Mouse (Mus musculus): ENCODE measurements around the gene Jaml. TPM values are rescaled to one million over a fixed set of nuclear protein-coding genes. Genes with fewer than 3 reads are reported as not detected.

The Jaml gene
- polyA plus RNA-seq, 1 experiment from 2014 or later: 0.51 TPM

DNA sequence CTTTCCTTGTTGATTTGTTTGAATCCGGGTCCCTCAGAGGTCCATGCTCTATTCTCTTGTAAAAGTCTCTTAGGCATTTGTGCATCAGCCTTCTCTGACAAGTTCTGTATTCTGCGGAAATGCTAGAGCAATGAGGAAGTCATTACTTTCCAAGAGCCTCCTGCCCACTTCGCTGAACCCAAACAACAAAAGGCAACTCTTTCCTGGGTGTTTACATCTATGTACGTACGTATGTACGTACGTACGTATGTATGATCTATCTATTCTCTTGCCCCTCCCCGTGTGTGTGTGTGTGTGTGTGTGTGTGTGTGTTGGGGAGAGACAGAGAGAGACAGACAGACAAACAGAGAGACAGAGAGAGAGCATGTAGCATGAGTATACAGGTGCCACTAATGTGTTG, 37.8 kb downstream of the Jaml start:
- H3K9me3 ChIP-seq: no peaks in the 10 kb centered on the region
- peaks cover 28% of the 10 kb centered on the region for H3K4me1 ChIP-seq (replicated peaks)
- peaks cover 17% of the 10 kb centered on the region; the same call in 1 of the 2 replicates for H3K27me3 ChIP-seq
- H3K4me3 ChIP-seq (replicated peaks): no peak overlapping the region
- H3K36me3 ChIP-seq: no peaks in the 10 kb centered on the region
- no peak overlapping the region for H3K4me2 ChIP-seq (replicated peaks)
- WGBS: 73% methylated on average over 9 of the region's 9 CpGs
- no peak for ATAC-seq
- H3K9ac ChIP-seq (replicated peaks): no peak overlapping the region
- no peak overlapping the region for H3K27ac ChIP-seq

GRCm38 (mm10) chr9:45117741-45118431, 38.9 kb downstream of the Jaml start, which contains the start of gene Scn2b:
Gene Scn2b, plus strand, starts transcription at chr9:45117782.
- peaks cover 17% of the 10 kb centered on the region; the same call in 1 of the 2 replicates for H3K27me3 ChIP-seq
- peak; percentile 51 for ATAC-seq

DNA sequence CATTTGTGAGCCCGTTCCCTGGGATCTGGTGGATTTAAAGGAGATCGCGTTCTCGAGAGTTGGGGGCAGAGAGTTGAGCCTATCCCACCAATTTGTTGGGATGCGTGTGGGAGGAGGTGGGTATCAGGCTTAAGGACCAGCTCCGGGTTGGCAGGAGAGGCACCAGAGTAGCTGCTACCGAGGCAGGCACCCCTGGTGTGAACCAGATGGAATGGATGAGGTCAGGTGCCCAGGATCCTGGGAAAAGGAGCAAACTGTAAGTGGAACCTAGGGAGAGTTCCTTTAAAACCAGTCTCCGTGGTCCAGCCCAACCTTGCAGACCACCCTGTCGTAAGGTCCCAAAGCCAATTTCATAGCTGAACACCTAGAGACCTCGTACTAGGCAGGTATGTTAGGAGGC, 39.6 kb downstream of the Jaml start:
- 27% methylated on average over 10 of the region's 10 CpGs for WGBS
- Histone ChIP-seq H3K36me3 (no peaks in the 10 kb centered on the region), H3K4me3 (replicated peaks) (peak overlapping the region; percentile 54), H3K4me1 (replicated peaks) (peaks cover 36% of the 10 kb centered on the region), H3K27ac (no peak overlapping the region), H3K9me3 (no peaks in the 10 kb centered on the region), H3K9ac (replicated peaks) (peak overlapping the region; percentile 89), H3K27me3 (peaks cover 17% of the 10 kb centered on the region; the same call in 1 of the 2 replicates), H3K4me2 (replicated peaks) (peak overlapping the region; percentile 75)
- no peak for ATAC-seq

More at GRCm38 (mm10) chr9:45117741-45118431, 38.9 kb downstream of the Jaml start, which contains the start of gene Scn2b:
- Histone ChIP-seq H3K9me3 (no peaks in the 10 kb centered on the region), H3K4me1 (replicated peaks) (peaks cover 36% of the 10 kb centered on the region), H3K9ac (replicated peaks) (peak within 1 kb of the TSS; percentile 89), H3K27ac (peak within 1 kb of the TSS; percentile 84), H3K4me3 (replicated peaks) (peak within 1 kb of the TSS; percentile 54), H3K36me3 (no peaks in the 10 kb centered on the region), H3K4me2 (replicated peaks) (peak within 1 kb of the TSS; percentile 75)
- 1% methylated on average over 13 of the region's 13 CpGs for WGBS

GRCm38 (mm10) chr9:45119316-45119953, 40.5 kb downstream of the Jaml start:
- Histone ChIP-seq H3K9me3 (no peaks in the 10 kb centered on the region), H3K27ac (no peak overlapping the region), H3K4me1 (replicated peaks) (peaks cover 36% of the 10 kb centered on the region), H3K4me3 (replicated peaks) (peak overlapping the region; percentile 54; the same call in 1 of the 2 replicates), H3K36me3 (no peaks in the 10 kb centered on the region), H3K4me2 (replicated peaks) (peak overlapping the region; percentile 75), H3K9ac (replicated peaks) (peak overlapping the region; percentile 89; the same call in 1 of the 2 replicates), H3K27me3 (peaks cover 17% of the 10 kb centered on the region; the same call in 1 of the 2 replicates)
- no peak for ATAC-seq
- 95% methylated on average over 8 of the region's 8 CpGs for WGBS

DNA sequence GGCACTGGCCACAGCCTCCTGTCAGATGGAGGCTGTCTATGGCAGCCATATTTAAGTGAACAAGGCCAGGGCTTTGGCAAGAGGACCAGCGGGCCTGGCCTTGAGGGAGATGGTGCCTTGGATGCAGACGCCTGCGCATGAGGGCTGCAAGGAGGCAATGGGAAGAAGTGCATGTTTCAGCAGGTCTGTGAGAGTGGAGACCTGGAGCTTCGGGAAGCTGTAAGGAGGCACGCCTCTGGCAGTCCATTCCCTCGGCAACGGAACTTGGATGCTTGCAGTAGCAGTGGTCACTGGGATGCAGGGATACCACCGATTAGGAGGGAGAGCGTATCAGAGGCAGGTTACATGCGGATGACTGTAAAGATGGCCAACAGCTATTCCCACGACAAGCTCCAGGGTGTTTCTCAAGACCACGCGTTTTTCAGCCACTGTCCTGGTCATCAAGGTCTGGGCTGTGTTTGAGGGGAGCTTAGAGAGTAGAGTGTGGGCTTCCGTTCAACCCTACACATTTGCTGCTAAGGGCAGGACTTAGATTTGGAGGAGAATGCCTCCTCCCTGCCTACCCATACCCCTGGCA, 41.1 kb downstream of the Jaml start:
- Histone ChIP-seq H3K9me3 (no peaks in the 10 kb centered on the region), H3K36me3 (peaks cover under 1% of the 10 kb centered on the region; the same call in 1 of the 2 replicates), H3K4me1 (replicated peaks) (peaks cover 36% of the 10 kb centered on the region), H3K4me2 (replicated peaks) (no peak overlapping the region), H3K4me3 (replicated peaks) (no peak overlapping the region), H3K27me3 (peaks cover 17% of the 10 kb centered on the region; the same call in 1 of the 2 replicates), H3K9ac (replicated peaks) (no peak overlapping the region), H3K27ac (no peak overlapping the region)
- WGBS: 88% methylated on average over 14 of the region's 14 CpGs
- ATAC-seq: no peak

GRCm38 (mm10) chr9:45120567-45120966, 41.6 kb downstream of the Jaml start:
- Histone ChIP-seq H3K27ac (no peak overlapping the region), H3K4me1 (replicated peaks) (peaks cover 36% of the 10 kb centered on the region), H3K27me3 (peaks cover 17% of the 10 kb centered on the region; the same call in 1 of the 2 replicates), H3K9me3 (no peaks in the 10 kb centered on the region), H3K36me3 (peaks cover 6% of the 10 kb centered on the region), H3K4me3 (replicated peaks) (no peak overlapping the region), H3K4me2 (replicated peaks) (0 out of 2 replicates have a peak overlapping the region, but pooled peaks have one; percentile 1), H3K9ac (replicated peaks) (no peak overlapping the region)
- ATAC-seq: no peak
- 90% methylated on average over 6 of the region's 6 CpGs for WGBS

DNA sequence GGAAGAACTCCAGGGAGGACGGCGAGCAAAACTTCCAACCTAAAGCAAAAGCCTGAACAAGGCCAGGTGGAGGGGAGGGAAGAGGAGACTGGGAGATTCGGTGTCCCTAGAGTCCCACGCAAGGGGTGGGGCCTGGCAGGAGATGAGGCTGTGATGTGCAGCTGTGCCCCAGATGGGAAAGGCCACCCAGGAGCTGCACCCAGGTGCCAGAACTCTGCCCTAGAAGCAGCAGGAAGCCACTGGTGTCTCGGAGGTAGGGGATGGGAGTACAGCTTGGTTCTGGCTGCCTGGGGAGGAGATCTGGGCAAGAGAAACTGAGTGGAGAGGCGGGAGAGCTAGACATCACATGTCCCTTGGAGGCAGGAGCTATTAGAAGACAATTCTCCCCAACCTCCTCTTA, 42.0 kb downstream of the Jaml start:
- Histone ChIP-seq H3K4me2 (replicated peaks) (0 out of 2 replicates have a peak overlapping the region, but pooled peaks have one; percentile 1), H3K27ac (no peak overlapping the region), H3K36me3 (peaks cover 10% of the 10 kb centered on the region), H3K4me3 (replicated peaks) (no peak overlapping the region), H3K9me3 (no peaks in the 10 kb centered on the region), H3K27me3 (peaks cover 16% of the 10 kb centered on the region; the same call in 1 of the 2 replicates), H3K4me1 (replicated peaks) (peaks cover 33% of the 10 kb centered on the region), H3K9ac (replicated peaks) (no peak overlapping the region)
- no peak for ATAC-seq
- 64% methylated on average over 6 of the region's 6 CpGs for WGBS

- H3K36me3 ChIP-seq: peaks cover 18% of the 10 kb centered on the region
- H3K27me3 ChIP-seq: peaks cover 11% of the 10 kb centered on the region; the same call in 1 of the 2 replicates
- H3K4me2 ChIP-seq (replicated peaks): peak overlapping the region; percentile 36
- H3K27ac ChIP-seq: no peak overlapping the region
- peaks cover 29% of the 10 kb centered on the region for H3K4me1 ChIP-seq (replicated peaks)
- peak overlapping the region; percentile 11; the same call in 1 of the 2 replicates for H3K4me3 ChIP-seq (replicated peaks)
- ATAC-seq: 0 out of 2 replicates have a peak, but pooled peaks have one; percentile 24
- H3K9me3 ChIP-seq: no peaks in the 10 kb centered on the region
- peak overlapping the region; percentile 48; the same call in 1 of the 2 replicates for H3K9ac ChIP-seq (replicated peaks)
- 1% methylated on average over 10 of the region's 10 CpGs for WGBS
These were observed 42.8 kb downstream of the Jaml start for GRCm38 (mm10) chr9:45121769-45122168.

DNA sequence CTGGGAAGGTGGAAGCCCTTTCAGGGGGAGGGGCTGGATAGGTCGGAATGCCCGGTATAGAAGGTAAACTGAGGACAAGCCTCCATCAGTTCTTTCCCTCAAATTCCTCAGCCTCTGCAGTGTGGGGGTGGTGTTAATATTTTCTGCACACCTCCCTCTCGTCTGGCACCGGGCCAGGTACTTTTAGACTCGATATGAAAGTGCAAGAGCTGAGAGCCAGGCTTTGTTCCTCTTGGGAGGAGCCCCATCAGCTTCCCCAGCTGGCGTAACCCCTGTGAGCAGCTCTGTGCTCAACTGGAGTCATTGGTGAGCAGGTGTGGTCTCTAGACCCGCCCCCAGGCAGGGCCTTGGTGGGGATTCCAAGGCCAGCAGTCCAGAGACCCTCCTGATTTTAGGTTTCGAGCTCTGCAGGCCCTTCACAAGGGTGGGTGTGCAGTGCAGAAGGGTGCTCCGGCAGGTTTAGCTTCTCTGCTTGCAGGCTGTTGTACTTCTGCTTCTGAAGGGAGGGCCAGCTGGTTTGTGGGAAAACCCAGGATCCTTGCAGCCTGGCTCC, 43.3 kb downstream of the Jaml start:
- Histone ChIP-seq H3K27me3 (0 out of 2 replicates have a peak, but pooled peaks cover 7% of the 10 kb centered on the region), H3K9me3 (no peaks in the 10 kb centered on the region), H3K36me3 (peaks cover 20% of the 10 kb centered on the region), H3K4me1 (replicated peaks) (peaks cover 29% of the 10 kb centered on the region), H3K4me2 (replicated peaks) (peak overlapping the region; percentile 36), H3K9ac (replicated peaks) (peak overlapping the region; percentile 48; the same call in 1 of the 2 replicates), H3K4me3 (replicated peaks) (peak overlapping the region; percentile 11; the same call in 1 of the 2 replicates), H3K27ac (no peak overlapping the region)
- ATAC-seq: peak; percentile 41
- 29% methylated on average over 9 of the region's 9 CpGs for WGBS

DNA sequence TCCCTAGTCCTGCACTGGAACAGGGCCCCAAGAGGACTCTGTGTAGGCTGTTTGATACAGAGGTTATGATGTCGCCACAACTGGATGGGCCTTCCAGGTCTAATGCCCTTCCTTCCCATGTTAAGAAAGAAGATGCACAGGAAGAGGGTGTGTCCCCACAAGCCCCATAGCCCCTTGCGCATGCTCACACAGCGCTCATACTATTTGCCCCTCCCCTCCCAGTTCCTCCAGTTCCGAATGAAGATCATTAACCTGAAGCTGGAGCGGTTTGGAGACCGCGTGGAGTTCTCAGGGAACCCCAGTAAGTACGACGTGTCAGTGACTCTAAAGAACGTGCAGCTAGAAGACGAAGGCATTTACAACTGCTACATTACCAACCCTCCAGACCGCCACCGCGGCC, 46.2 kb downstream of the Jaml start:
- H3K4me1 ChIP-seq (replicated peaks): peaks cover 14% of the 10 kb centered on the region
- H3K36me3 ChIP-seq: peaks cover 20% of the 10 kb centered on the region
- H3K27me3 ChIP-seq: peaks cover 5% of the 10 kb centered on the region; the same call in 1 of the 2 replicates
- H3K27ac ChIP-seq: no peak overlapping the region
- 93% methylated on average over 14 of the region's 14 CpGs for WGBS
- H3K4me2 ChIP-seq (replicated peaks): no peak overlapping the region
- no peak for ATAC-seq
- no peak overlapping the region for H3K4me3 ChIP-seq (replicated peaks)
- no peak overlapping the region for H3K9ac ChIP-seq (replicated peaks)
- no peaks in the 10 kb centered on the region for H3K9me3 ChIP-seq

- Histone ChIP-seq H3K4me3 (replicated peaks) (no peak overlapping the region), H3K9ac (replicated peaks) (no peak overlapping the region), H3K4me2 (replicated peaks) (no peak overlapping the region), H3K27ac (no peak overlapping the region), H3K9me3 (no peaks in the 10 kb centered on the region), H3K36me3 (peaks cover 20% of the 10 kb centered on the region), H3K27me3 (peaks cover 5% of the 10 kb centered on the region), H3K4me1 (replicated peaks) (peaks cover 7% of the 10 kb centered on the region)
- WGBS: 51% methylated on average over 7 of the region's 7 CpGs
- no peak for ATAC-seq
These were observed 48.0 kb downstream of the Jaml start for GRCm38 (mm10) chr9:45126941-45127340.
